Mouse (Mus musculus): ENCODE results near the gene Traip. TPM values are rescaled to one million over a fixed set of nuclear protein-coding genes. Genes with fewer than 3 reads are reported as not detected.

The Traip gene
- polyA plus RNA-seq, 1 experiment from 2014 or later, result 17.1 TPM

GRCm38 (mm10) chr9:107910025-107910769 is 39.7 kb upstream of the Traip start:
- Histone ChIP-seq H3K4me3 (replicated peaks; ENCODE audit: low read length) (no peak overlapping the region), H3K4me2 (ENCODE audit: low read length) (no peak overlapping the region), H3K9ac (replicated peaks; ENCODE audit: low read depth, low read length) (no peak overlapping the region), H3K9me3 (ENCODE audit: control insufficient read depth, low read length) (no peaks in the 10 kb centered on the region), H3K27ac (ENCODE audit: low read length) (no peak overlapping the region), H3K36me3 (ENCODE audit: control insufficient read depth, insufficient read depth) (no peaks in the 10 kb centered on the region), H3K4me1 (replicated peaks; ENCODE audit: control insufficient read depth, insufficient read depth, low read length) (peaks cover 11% of the 10 kb centered on the region), H3K27me3 (replicated peaks; ENCODE audit: control insufficient read depth, insufficient read depth, low read length) (0 out of 2 replicates have a peak, but pooled peaks cover 2% of the 10 kb centered on the region)
- 91% methylated on average over 15 of the region's 15 CpGs for WGBS
- no peak for ATAC-seq

GRCm38 (mm10) chr9:107914764-107915420 is 35.0 kb upstream of the Traip start:
- 89% methylated on average over 16 of the region's 16 CpGs for WGBS
- Histone ChIP-seq H3K4me1 (replicated peaks; ENCODE audit: control insufficient read depth, insufficient read depth, low read length) (peaks cover 5% of the 10 kb centered on the region; the same call in 1 of the 2 replicates), H3K27ac (ENCODE audit: low read length) (no peak overlapping the region), H3K36me3 (ENCODE audit: control insufficient read depth, insufficient read depth) (no peaks in the 10 kb centered on the region), H3K4me2 (ENCODE audit: low read length) (no peak overlapping the region), H3K9me3 (ENCODE audit: control insufficient read depth, low read length) (no peaks in the 10 kb centered on the region), H3K27me3 (replicated peaks; ENCODE audit: control insufficient read depth, insufficient read depth, low read length) (no peaks in the 10 kb centered on the region), H3K9ac (replicated peaks; ENCODE audit: low read depth, low read length) (no peak overlapping the region), H3K4me3 (replicated peaks; ENCODE audit: low read length) (no peak overlapping the region)
- ATAC-seq, result no peak

GRCm38 (mm10) chr9:107917895-107918608 is 31.9 kb upstream of the Traip start:
- Histone ChIP-seq H3K9me3 (ENCODE audit: control insufficient read depth, low read length) (no peaks in the 10 kb centered on the region), H3K4me1 (replicated peaks; ENCODE audit: control insufficient read depth, insufficient read depth, low read length) (peaks cover 5% of the 10 kb centered on the region; the same call in 1 of the 2 replicates), H3K9ac (replicated peaks; ENCODE audit: low read depth, low read length) (no peak overlapping the region), H3K27ac (ENCODE audit: low read length) (no peak overlapping the region; the same call in 1 of the 2 replicates), H3K4me3 (replicated peaks; ENCODE audit: low read length) (no peak overlapping the region), H3K27me3 (replicated peaks; ENCODE audit: control insufficient read depth, insufficient read depth, low read length) (no peaks in the 10 kb centered on the region), H3K4me2 (ENCODE audit: low read length) (no peak overlapping the region), H3K36me3 (ENCODE audit: control insufficient read depth, insufficient read depth) (no peaks in the 10 kb centered on the region)
- ATAC-seq, result no peak
- 35% methylated on average over 13 of the region's 13 CpGs for WGBS

GRCm38 (mm10) chr9:107918884-107919283 is 31.1 kb upstream of the Traip start:
- WGBS, result 84% methylated on average over 6 of the region's 6 CpGs
- H3K4me3 ChIP-seq (replicated peaks; ENCODE audit: low read length), result no peak overlapping the region
- H3K27ac ChIP-seq (ENCODE audit: low read length), result no peak overlapping the region

GRCm38 (mm10) chr9:107919441-107919840 is 30.5 kb upstream of the Traip start:
- H3K9ac ChIP-seq (replicated peaks; ENCODE audit: low read depth, low read length), result no peak overlapping the region
- peaks cover 7% of the 10 kb centered on the region; the same call in 1 of the 2 replicates for H3K4me1 ChIP-seq (replicated peaks; ENCODE audit: control insufficient read depth, insufficient read depth, low read length)
- WGBS, result 85% methylated on average over 5 of the region's 5 CpGs
- no peak overlapping the region for H3K27ac ChIP-seq (ENCODE audit: low read length)
- no peak overlapping the region for H3K4me3 ChIP-seq (replicated peaks; ENCODE audit: low read length)
- no peaks in the 10 kb centered on the region for H3K27me3 ChIP-seq (replicated peaks; ENCODE audit: control insufficient read depth, insufficient read depth, low read length)
- no peak overlapping the region for H3K4me2 ChIP-seq (ENCODE audit: low read length)
- no peak for ATAC-seq
- H3K9me3 ChIP-seq (ENCODE audit: control insufficient read depth, low read length), result no peaks in the 10 kb centered on the region
- no peaks in the 10 kb centered on the region for H3K36me3 ChIP-seq (ENCODE audit: control insufficient read depth, insufficient read depth)

More at GRCm38 (mm10) chr9:107918884-107919283, 31.1 kb upstream of the Traip start:
- no peak for ATAC-seq
- Histone ChIP-seq H3K9me3 (ENCODE audit: control insufficient read depth, low read length) (no peaks in the 10 kb centered on the region), H3K4me1 (replicated peaks; ENCODE audit: control insufficient read depth, insufficient read depth, low read length) (peaks cover 5% of the 10 kb centered on the region; the same call in 1 of the 2 replicates), H3K27me3 (replicated peaks; ENCODE audit: control insufficient read depth, insufficient read depth, low read length) (no peaks in the 10 kb centered on the region), H3K36me3 (ENCODE audit: control insufficient read depth, insufficient read depth) (no peaks in the 10 kb centered on the region), H3K9ac (replicated peaks; ENCODE audit: low read depth, low read length) (no peak overlapping the region), H3K4me2 (ENCODE audit: low read length) (no peak overlapping the region)

- no peaks in the 10 kb centered on the region for H3K9me3 ChIP-seq (ENCODE audit: control insufficient read depth, low read length)
- H3K27ac ChIP-seq (ENCODE audit: low read length), result no peak overlapping the region
- no peak overlapping the region for H3K4me3 ChIP-seq (replicated peaks; ENCODE audit: low read length)
- no peak for ATAC-seq
- H3K9ac ChIP-seq (replicated peaks; ENCODE audit: low read depth, low read length), result no peak overlapping the region
- WGBS, result 26% methylated on average over 7 of the region's 7 CpGs
- H3K4me1 ChIP-seq (replicated peaks; ENCODE audit: control insufficient read depth, insufficient read depth, low read length), result peaks cover 20% of the 10 kb centered on the region
- H3K4me2 ChIP-seq (ENCODE audit: low read length), result no peak overlapping the region
- no peaks in the 10 kb centered on the region for H3K27me3 ChIP-seq (replicated peaks; ENCODE audit: control insufficient read depth, insufficient read depth, low read length)
- no peaks in the 10 kb centered on the region for H3K36me3 ChIP-seq (ENCODE audit: control insufficient read depth, insufficient read depth)
These were observed 26.9 kb upstream of the Traip start for GRCm38 (mm10) chr9:107923021-107923420.

GRCm38 (mm10) chr9:107923956-107924355 is 26.0 kb upstream of the Traip start:
- Histone ChIP-seq H3K4me1 (replicated peaks; ENCODE audit: control insufficient read depth, insufficient read depth, low read length) (peaks cover 16% of the 10 kb centered on the region), H3K9me3 (ENCODE audit: control insufficient read depth, low read length) (no peaks in the 10 kb centered on the region), H3K27ac (ENCODE audit: low read length) (no peak overlapping the region), H3K9ac (replicated peaks; ENCODE audit: low read depth, low read length) (no peak overlapping the region), H3K36me3 (ENCODE audit: control insufficient read depth, insufficient read depth) (no peaks in the 10 kb centered on the region), H3K4me2 (ENCODE audit: low read length) (no peak overlapping the region), H3K4me3 (replicated peaks; ENCODE audit: low read length) (no peak overlapping the region), H3K27me3 (replicated peaks; ENCODE audit: control insufficient read depth, insufficient read depth, low read length) (no peaks in the 10 kb centered on the region)
- 70% methylated on average over 6 of the region's 6 CpGs for WGBS
- no peak for ATAC-seq

GRCm38 (mm10) chr9:107925251-107925650 is 24.7 kb upstream of the Traip start:
- no peak overlapping the region for H3K9ac ChIP-seq (replicated peaks; ENCODE audit: low read depth, low read length)
- H3K4me3 ChIP-seq (replicated peaks; ENCODE audit: low read length), result no peak overlapping the region
- no peak overlapping the region for H3K27ac ChIP-seq (ENCODE audit: low read length)
- peak; percentile 34 for ATAC-seq
- 20% methylated on average over 3 of the region's 3 CpGs for WGBS
- no peaks in the 10 kb centered on the region for H3K36me3 ChIP-seq (ENCODE audit: control insufficient read depth, insufficient read depth)
- H3K4me2 ChIP-seq (ENCODE audit: low read length), result no peak overlapping the region
- no peaks in the 10 kb centered on the region for H3K27me3 ChIP-seq (replicated peaks; ENCODE audit: control insufficient read depth, insufficient read depth, low read length)
- no peaks in the 10 kb centered on the region for H3K9me3 ChIP-seq (ENCODE audit: control insufficient read depth, low read length)
- H3K4me1 ChIP-seq (replicated peaks; ENCODE audit: control insufficient read depth, insufficient read depth, low read length), result peaks cover 16% of the 10 kb centered on the region

GRCm38 (mm10) chr9:107926920-107927420 is 23.0 kb upstream of the Traip start:
- H3K9ac ChIP-seq (replicated peaks; ENCODE audit: low read depth, low read length), result no peak overlapping the region
- no peak overlapping the region for H3K4me2 ChIP-seq (ENCODE audit: low read length)
- peaks cover 16% of the 10 kb centered on the region for H3K4me1 ChIP-seq (replicated peaks; ENCODE audit: control insufficient read depth, insufficient read depth, low read length)
- H3K9me3 ChIP-seq (ENCODE audit: control insufficient read depth, low read length), result no peaks in the 10 kb centered on the region
- H3K4me3 ChIP-seq (replicated peaks; ENCODE audit: low read length), result no peak overlapping the region
- no peaks in the 10 kb centered on the region for H3K36me3 ChIP-seq (ENCODE audit: control insufficient read depth, insufficient read depth)
- WGBS, result 63% methylated on average over 9 of the region's 9 CpGs
- no peaks in the 10 kb centered on the region for H3K27me3 ChIP-seq (replicated peaks; ENCODE audit: control insufficient read depth, insufficient read depth, low read length)
- peak overlapping the region; percentile 17; the same call in 1 of the 2 replicates for H3K27ac ChIP-seq (ENCODE audit: low read length)
- ATAC-seq, result no peak

Data from forebrain, embryonic 16.5 days (tissue).